Mouse (Mus musculus): Measurements from ENCODE around the gene Dctn5.

GRCm38 (mm10) chr7:122108206-122108605 lies 24.6 kb upstream of the Dctn5 start:
- TF ChIP-seq CTCF (IDR thresholded peaks at IDR 0.05; ENCODE audit: low read depth) = no peak
- TF ChIP-seq EP300 (IDR thresholded peaks at IDR 0.05; ENCODE audit: low read depth) = no peak
